ENCODE assay signal across 16 mouse cellular contexts in the genomic region with DNA sequence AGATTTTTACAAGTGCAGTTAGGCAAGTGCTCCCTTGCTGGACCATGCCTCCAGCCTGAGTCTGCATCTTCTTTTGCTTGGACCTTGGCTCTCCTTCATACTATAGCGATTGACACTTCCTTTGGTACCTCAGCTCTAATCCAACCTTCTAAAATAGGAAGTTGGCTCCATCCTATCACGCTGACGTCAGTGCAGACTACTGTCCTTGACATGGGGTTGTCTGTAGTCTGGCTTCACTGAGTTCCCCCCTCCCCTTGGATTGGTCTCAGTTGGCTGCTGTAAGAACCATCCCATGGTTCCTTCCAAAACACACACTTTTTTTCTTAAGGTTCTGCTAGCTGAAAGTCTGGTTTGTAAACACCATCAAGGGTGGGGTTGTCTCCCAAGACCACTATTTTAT. TPM values are rescaled to one million over a fixed set of nuclear protein-coding genes. Genes with fewer than 3 reads are reported as not detected.
"Had no signal": no experiment of that assay in that cellular context is flagged by ENCODE, and none has a peak within 500 bp of the region (broad histone marks: within the 10 kb centered on the region; RNA-seq: fewer than 3 reads in every experiment).

No protein-coding gene starts in this region.

- DNase-seq: liver, postnatal 0 days; lung, adult 2 months; lung, postnatal 14 days; lung, postnatal 36 days; retina, postnatal 1 day; right cerebral cortex, adult 18-20 months; right cerebral cortex, postnatal 25 days; right cerebral cortex, postnatal 4 days; spleen, adult 18-20 months; thymus, adult 18-20 months; thymus, postnatal 14 days; thymus, postnatal 36 days had no signal

- ATAC-seq: lung, postnatal 0 days; midbrain, embryonic 13.5 days; midbrain, embryonic 15.5 days had no signal

RNA-seq across cellular contexts. Expression of a gene that starts 7.6 kb away (rescaled TPM):
- total RNA-seq: megakaryocyte progenitor cell, adult 5-6 weeks had no signal
